Mouse (Mus musculus) granulocyte monocyte progenitor cell, adult 5-6 weeks (primary cell): ENCODE measurements at regions not wholly inside any gene's neighbourhood (a gene's known extent, or its start where the extent isn't known, plus 50 kb on each side); places are given as distances from the start of the nearest gene placed in this dataset.
A peak's percentile ranks its signal among the peaks of the same experiment; 100 is the strongest.

Source experiments
- ATAC-seq: replicated peaks from 2 replicates; pipeline ENCODE4 v1.8.0; 2016; ENCODE audit warnings: mild to moderate bottlenecking, moderate TSS enrichment, inconsistent platforms; ENCODE audit not compliant: poor library complexity, severe bottlenecking

DNA sequence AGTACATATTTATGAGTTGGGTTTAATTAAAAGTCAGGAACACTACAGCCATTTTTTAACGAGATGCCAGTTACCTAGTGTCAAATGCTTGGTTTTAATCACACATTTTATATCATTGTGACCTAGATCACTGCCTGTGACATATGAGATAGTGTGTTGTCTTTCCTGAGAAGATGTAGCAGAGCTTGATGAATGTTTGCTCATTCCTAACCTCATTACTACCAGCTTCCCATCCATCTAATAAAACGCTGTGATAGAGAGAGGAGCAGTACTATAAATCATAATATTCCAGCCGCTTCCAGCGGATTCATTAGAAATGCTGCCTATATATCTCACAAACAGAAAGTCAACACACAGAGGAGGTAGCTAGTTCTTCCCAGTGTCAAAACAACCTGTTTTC lies 163.6 kb downstream of the Aldoart1 start:
- no peak for ATAC-seq

DNA sequence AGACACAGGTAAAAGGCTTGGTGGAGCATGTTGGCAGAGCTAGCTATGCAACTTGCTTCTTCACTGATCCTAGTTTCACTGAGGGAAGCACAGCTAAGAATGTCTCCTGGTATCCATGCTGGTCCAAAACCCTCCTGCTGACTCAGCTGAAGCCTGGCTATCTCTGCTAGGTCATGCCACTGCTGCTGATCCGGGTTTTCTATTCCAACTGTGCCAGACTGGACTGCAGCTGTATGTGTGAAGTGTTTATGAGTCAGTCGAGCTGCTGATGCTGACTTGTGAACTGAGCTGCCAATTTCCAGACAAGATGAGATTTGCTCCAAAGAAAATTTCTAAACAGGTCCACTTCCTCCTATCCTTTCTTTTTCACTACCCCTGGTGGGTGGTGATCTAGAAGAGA lies 178.4 kb downstream of the Aldoart1 start:
- no peak for ATAC-seq

DNA sequence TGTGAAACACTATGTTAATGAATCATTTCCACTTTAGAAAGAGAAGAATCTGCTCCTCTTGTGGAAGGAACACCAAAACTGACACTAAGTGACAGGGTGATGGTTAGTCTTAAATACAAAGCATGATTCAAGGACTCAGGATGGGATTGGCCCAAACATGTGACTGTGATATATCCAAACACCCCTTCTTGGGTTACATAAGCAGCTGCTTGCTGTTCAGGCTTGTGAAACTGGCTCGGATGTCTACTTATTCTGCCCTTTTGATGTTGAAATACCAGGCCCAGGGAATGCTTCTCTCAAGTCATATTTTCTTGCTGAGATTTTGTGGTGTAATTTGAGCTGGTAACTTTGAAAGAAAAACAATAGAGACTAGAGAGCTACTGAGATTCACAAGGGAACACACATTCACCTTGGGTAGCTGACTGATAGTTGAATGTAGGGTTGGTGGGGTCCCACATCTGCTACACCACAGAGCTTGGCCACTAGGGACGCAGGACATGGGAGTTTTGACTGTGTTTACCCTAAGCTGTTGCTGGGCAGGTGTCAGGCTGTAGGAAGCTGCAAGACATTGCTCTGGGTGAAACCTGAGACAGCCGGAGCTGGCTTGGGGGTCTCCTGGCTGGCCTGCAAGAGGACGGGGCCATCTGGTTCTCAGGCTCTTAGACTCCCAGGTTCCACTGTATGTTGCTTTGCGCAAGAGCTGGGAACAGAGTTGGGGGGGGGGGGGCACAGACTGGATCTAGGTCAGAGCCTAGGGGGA lies 180.6 kb downstream of the Aldoart1 start:
- ATAC-seq, result no peak

DNA sequence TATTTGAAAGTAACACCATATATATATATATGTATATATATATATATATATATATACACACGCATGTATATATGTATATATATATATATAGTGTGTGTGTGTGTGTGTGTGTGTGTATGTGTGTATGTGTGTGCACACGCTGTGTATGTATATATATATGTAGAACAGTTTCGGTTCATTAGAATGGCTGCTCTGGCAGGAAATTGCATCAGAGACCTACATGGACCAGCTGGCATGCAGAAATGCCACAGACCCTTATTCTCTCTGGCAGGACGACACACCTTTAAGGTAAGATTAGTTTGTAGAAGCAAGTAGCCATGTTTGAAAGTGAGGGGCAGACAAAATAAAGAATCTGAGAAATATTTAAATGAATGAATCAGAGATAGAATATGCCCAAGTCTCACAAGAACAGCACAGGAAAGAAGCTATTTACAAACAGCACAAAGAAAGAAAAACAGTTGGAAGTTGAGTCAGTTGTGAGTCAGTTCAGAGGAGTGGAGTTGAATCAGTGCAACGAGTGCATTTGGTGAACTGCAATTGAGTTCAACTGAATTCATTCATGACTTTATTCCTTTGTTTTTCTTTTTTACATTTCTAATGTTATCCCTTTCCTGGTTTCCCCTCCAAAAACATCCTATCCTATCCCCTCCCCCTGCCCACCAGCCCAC lies 182.5 kb downstream of the Aldoart1 start:
- ATAC-seq, result no peak

DNA sequence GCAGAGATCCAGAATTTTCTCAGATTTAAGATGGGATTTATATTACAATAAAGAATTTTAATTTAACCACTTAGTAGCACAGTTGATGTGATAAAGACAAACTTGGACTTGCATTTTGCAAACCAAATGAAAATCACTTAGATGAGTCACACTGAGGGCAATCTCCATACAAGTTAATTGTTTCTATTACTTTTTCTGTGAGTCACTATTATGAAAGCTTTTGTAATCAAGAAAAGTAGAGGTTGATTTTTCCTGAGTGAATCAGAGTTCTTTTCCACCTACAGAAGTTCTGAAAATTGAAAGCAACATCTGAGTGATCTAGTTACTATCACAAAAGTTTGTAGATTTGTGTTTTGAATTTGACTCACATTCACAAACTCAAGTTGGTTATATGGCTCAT lies 188.1 kb downstream of the Aldoart1 start:
- no peak for ATAC-seq

DNA sequence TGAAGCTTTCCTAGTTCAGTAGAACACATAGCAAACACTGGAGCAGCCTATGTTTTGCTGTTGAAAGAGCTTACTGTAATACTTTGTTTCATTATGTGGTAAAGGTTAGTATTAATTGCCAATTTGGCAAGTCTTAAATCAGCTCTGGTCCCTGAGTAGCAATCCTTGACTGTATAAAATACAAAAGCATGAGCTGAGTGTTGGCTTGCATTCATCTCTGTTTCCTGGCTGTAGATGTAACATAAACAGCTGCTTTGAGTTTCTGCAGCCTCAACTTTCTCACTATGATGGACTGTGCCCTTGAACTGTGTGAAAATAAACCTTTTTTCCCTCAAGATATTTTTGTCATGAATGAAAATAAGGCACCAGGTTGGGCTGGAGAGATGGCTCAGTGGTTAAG lies 190.0 kb downstream of the Aldoart1 start:
- ATAC-seq, result no peak

DNA sequence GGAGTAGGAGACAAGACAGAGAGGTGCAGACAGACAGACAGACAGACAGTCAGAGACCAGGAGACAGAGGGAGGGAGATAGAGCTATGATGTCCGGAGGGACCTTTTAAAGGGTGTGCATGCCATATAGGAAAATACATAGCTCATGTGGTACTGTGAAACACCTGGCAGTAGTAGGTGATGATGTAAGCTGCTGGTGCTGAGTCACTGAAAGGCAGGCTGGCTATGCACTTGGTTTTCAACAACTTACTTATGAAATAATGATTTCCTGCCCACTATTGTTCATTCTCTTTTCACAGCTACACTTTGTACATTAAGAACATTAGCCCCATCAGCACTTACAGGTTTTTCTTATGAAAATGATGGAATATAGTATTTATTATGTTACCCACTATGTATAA lies 196.2 kb downstream of the Aldoart1 start:
- ATAC-seq, result no peak

DNA sequence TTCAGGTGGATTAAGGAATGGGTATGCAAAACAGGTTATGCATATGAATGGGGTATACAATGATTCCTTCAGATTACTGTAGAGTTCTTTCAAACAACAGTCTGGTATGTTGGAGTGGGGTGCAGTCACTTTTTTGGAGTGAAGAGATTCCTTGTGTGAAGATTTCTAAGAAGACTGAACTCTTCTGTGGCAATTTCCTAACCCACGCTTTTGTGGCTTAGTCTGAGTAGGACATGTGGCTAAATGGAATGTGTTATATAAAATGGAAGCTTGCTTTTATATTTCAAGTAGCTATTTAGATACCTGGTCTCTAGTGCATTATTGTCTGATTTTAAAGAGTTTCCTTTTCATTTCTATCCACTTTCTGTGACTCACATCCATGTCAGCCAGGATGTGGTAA lies 205.3 kb downstream of the Aldoart1 start:
- ATAC-seq, result no peak

DNA sequence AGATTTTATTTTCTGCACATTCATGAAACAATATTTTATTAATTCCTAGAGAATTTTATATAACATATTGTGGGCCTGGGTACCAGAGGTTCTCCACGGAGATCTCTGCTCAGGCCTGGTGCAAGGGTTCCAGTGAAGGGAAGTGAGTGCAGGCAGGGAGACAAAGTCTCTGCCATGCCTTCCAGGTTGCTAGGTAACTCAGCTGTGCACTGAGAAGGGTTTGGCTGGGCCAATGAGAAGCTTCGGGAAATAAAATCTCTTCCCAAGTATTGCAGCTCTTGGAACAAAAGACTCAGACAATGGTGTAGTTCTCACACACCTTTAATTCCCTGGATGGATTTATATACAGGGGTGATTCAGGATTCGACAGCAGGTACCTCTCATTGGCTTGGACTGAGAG lies 223.0 kb downstream of the Aldoart1 start:
- ATAC-seq, result no peak

DNA sequence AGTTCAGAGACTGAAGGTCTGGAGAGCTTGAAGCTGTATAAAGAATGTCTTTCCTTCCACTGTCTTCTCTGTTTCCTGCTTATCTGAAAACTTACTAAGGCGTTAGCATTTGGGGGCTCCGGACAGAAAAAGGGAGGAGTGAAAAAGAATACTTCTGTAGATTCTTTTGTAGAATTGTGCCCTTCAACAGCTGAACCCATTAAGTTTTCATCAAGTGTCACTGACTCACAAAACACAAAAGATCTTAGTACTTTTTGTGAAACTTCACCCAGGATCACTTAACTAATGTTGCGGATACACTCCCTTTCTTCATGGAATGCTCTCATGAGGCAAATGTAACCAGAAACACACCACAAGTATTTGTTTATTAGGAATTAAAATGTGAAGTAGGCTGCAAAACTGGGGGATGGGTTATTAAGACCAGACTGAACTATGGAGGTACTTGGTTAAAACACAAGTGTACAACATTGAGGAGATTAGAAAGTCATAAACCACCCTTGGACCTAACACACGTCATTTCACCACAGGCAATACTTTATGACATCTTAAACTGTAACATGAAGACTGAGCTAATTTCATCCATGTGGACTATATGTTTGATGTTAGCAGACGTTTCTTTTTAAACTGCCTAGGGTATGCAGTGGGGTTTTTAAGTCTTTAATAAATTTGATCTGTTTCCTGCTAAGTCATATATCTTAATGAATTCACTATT lies 225.1 kb downstream of the Aldoart1 start:
- ATAC-seq, result no peak

DNA sequence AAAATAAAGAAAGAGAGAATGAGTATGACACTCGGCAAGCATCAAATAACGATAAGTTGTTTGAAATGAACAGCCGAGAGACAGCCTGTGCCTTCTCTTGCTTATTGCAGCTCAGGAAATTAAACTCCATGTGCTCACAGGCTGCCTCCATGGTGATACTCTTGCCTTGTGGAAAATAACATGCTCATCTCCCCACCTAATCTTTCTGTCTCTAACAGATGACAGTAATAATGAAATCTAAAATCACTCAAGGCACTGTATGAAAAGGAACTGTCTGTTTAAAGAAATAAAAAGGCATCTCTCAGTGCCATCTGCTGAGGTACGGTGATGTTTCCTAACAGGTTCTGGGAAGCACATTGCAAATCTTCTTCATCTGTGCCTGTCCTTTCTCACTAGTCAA lies 247.3 kb downstream of the Aldoart1 start:
- ATAC-seq, result no peak

DNA sequence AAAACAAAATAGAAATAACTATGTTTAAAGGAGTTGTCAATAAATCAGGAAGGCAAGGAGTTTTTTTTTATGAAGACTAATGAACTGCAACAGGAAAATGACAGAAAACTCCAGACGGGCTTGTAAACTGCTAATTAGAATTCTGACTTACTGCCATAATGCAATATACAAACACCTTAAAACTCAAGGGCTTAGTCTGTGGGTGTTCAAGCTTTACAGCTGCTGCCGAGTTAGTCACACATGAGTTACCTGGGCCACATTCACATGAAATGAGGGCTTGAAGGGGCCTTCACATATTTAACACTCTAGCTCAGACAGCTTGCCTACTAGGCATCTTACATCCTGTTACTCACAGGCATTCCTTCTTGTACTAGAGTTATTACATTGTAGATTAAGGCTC lies 256.9 kb downstream of the Aldoart1 start:
- ATAC-seq, result no peak

DNA sequence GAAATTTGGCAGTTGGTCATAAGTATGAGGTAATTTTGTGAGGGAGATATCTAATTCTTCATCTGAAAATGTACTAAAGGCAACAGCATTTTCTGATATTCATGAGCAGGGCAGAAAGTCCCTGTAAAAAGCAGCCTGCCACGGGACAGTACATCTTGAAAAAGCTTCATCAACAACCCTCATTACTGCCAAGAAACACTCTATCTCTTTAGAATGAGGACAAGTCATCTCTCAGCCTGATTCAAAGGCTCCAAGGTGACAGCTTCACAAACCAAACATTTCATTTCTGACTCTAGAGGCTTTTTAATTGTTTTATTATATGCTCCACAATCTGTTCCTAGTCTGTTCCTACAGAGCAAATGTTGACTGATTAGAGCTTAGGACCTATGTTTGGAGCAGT lies 260.3 kb downstream of the Aldoart1 start:
- ATAC-seq, result no peak

DNA sequence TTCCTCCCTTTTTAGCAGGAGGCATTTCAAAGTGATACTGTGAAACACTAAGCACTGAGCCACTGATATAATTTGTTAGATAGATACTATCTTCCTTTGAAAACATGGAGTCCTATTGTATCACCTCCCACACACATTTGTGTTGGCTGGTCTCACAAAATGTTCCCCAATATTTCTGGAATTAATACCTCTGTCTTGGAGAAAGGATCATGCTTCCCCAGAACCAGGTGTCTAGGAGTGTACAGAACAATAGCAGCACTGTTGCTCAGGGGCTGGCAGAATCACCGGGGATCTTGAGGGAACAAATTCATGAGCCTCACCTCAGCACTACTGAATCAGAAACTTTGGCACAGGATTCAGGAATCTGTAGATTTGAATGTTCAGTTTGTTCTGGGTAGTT lies 277.5 kb downstream of the Aldoart1 start:
- no peak for ATAC-seq

DNA sequence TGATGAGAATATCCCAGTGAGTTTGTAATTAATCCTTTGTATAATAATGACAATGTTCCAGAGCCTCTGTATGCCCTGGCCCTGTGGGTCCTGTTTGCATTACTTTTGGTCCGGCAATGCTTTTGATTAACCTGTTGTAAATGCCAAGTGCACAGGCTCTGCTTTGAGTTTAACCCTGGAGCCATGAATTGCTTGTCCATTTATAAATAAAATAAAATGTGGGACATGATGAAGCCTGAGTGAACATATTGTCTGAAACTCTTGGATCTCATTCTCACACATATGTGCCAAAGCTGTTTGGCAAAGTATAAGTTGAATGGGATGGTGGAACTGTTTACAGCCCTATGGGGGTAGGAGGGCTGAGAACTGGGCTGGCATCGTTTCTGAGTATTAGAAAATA lies 280.5 kb downstream of the Aldoart1 start:
- ATAC-seq, result no peak

DNA sequence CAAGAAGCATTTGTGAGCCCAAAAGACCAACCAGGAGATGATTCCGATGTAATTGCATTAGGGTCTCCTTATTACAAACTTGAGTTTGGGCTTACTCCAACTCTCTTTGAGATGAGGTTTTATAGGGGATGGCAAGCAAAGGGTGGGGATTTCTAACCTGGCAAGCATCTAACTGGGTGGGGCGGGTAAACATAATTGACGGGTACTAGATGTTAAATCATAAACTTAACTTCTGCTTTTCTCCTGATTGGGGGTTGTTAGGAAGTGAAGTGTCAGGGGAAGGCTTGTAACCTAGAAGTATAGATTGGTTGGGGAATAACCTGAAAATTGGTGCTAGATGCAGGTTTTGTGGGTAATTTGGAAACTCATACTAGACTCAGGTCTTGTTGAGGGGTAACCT lies 287.2 kb downstream of the Aldoart1 start:
- ATAC-seq, result no peak

DNA sequence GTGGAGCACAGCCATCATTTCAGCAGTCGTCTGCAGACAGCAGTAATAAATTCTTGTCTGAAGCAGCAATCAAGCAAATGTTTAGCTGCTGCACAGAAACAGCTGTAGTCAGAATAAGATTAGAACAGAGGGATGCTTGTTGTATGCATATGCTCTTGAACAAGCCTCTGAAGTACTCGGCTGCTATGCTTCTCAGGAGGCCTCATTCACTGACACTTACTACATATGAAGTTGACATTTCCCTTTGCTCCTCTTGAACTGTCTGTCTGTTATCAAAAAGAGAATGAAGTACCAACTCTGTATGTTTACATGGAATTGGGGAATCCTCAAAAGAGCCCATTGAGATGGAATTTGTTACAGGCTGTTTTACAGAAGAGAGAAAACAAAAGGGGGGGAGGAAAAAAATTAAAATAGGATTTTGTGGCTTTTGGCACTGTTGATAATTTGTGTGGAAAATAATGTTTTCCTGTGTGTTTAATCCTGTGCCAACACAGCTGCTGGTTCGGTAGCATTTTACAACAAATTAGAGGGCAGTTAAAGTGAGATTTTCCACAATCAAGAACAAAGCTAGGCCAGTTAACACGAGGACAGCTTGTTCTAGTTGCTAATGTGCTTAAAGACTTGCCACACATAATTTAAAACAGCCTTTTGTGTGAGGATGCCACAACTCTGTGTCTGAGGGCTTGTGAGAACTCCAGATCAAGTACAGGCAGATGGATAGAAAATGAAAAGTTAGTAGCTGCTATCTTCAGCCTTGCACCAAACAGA lies 289.3 kb downstream of the Aldoart1 start:
- ATAC-seq, result no peak

DNA sequence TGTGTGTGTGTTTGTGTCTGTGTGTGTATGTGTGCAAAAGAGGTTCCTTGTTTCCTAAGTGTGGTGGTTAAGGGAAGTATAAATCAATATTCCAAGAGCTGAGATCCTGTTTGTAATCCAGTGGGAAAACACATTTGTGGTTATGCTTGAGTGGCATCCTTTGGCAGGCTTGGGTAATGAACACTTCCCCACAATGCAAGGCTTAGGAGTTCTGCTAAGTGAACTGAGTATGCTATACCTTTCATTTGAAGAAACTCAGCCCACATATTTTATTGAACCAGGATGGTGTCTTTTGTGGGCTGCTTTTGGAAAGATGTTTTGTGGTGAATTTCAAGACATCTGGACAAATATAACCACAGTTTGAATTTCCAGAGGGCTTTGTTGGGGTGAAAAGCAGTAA lies 298.2 kb downstream of the Aldoart1 start:
- ATAC-seq, result no peak

DNA sequence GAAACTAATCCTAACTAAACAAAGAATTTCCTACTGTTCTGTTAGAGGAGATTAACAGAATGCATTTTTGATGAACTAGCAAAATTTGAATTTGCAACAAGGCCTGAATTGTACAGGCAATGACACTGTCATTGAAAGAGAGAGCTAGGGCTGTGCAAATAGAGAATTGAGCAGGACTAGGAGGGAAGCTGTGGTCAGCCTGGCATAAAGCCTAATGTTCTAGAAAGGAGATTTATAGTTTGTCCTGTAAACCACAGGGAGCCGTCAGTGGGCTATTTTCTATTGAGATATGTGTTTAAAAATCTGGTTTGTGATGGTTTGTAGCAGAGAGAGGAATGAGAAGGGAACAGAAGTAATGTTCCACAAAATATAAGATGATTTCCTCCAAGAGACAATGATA lies 317.9 kb downstream of the Aldoart1 start:
- ATAC-seq, result peak; percentile 61; the same call in 1 of the 2 replicates

DNA sequence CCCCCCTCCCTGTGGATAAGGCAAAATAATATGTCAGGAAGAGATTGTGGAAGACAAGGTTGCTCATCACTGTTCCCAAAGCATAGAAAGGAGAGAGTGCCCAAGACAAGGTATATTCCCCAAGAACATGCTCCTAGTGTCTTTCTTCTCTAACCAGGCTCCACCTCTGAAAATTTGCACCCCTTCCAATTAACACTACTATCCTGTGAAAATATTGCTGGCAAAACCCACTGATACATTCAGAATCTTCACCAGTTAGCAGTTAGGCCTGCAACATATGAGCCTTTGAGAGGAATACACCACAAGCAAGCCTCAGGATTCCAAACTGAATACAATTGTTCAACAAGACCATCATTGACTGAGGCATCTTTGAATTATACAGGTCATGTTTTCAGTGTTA lies 323.9 kb upstream of the Tle1 start:
- no peak for ATAC-seq

DNA sequence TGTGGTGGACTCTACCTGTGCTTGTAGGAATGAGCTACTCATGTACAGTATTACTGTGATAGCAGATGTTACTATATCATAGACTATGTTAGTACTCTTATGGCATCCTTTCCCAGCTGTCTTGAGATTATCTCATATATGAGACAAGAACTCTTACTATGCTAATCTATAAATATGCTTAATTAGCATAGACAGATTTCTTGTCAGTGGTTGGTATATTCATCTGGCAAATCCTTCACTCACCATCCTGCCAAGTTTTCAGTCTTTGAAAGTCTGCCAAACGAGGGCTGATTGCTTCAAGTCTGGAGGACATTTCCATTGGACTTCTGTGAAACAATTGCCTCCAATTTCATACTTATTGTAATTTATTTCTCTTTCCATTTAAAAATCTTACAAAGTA lies 323.4 kb upstream of the Tle1 start:
- ATAC-seq, result no peak
